Mouse (Mus musculus): Measurements from ENCODE around the gene AU022252. TPM values are rescaled to one million over a fixed set of nuclear protein-coding genes. Genes with fewer than 3 reads are reported as not detected.

The AU022252 gene
- 12.9 and 16.1 TPM in 2 replicates for polyA plus RNA-seq (2012; ENCODE audit: low replicate concordance)

GRCm38 (mm10) chr4:119232410-119233255 is at the start of gene AU022252, which contains the start of gene P3h1:
AU022252 (minus strand) TSS chr4:119232712.
P3h1 (plus strand) TSS chr4:119232915.

GRCm38 (mm10) chr4:119255351-119255750 is 22.8 kb upstream of the AU022252 start, which contains the start of gene Cldn19:
Cldn19 (plus strand) TSS chr4:119255414.

GRCm38 (mm10) chr4:119218169-119218568 is 14.3 kb downstream of the AU022252 start, which contains the start of gene Tmem269:
Tmem269 (minus strand) TSS chr4:119218217.

DNA sequence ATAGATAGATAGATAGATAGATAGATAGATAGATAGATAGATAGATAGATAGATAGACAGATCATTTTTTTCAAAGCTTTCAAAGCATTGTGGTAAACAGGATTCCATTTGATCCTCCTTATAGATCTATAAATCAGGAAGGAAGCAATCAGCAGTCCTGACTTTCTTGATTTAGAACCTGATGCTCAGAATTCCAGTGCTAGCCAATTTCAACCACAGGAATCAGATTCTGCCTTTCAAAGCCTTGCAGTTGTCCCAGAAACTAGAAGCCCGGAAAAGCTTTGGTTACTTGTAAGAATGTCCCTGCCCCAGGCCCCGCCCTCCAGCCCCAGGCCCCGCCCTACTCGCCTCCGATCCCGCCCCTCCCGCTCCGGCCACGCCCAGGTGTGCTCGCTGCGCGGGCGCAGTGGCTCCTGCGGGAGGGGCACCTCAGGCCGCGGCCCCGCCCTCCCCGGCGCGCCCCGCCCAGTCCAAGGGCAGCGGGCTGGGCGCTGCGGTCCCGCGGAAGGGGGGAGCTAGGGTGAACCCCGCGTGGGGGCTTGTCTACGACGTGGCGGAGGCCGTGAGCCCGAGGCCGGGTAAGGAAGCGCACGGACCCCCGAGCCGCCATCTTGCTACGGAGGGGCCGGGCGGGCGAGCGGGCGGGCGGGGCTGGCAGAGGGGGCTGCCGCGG is 37.5 kb downstream of the AU022252 start, which contains the start of gene Svbp:
Svbp (plus strand) TSS at position 398 of the 673 bp plus-strand sequence.

DNA sequence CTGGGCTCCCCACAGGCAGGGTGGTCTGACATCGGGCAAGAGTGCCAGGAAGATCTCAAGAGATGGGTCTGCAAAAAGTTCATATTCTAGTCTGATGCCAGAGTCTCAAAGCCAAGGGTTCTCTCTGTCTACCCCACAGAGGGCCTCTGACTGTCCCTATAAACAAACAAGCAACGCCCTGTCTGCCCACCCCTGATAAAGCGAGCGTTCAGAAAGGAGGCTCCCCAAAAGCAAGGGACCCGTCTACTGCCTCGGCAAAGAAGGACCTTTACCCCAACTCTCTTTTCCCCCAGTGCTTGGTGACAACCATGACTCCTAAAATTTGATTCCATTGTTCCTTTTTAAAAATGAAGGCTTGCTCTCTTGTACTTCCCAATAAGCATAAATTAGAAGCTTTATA is 42.6 kb downstream of the AU022252 start, which contains the start of gene Ermap:
Ermap (minus strand) TSS at position 148 of the 400 bp plus-strand sequence.

DNA sequence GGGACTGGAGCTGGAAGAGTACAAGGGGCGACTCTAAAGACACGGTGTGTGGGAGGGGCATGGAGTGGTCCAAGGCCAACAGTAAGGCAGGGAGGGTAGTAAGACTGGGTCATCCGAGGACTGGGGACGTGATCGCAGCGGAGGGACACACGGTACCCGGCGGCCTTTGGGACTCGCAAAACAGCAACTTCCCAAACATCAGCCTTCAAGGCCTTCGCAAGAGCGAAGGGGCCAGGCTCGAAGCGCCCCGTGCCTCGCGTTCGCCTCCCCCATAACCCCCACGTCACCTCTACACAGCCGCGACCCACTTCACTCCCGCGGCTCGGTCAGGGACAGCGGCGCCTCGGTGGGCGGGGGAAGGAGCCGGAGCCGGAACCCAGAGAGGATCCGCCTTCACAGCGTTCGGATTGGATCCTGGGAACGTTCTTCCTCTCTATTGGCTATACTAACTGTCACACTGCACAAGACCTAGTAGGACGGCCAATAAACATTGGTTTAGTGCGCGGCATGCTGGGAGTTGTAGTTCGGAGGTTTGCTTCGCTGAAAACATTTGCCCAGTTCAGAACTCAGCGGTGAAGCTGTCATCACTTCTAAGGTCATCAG is 58.6 kb downstream of the AU022252 start, which contains the start of gene Zfp691:
Zfp691 (minus strand) TSS at position 345 of the 603 bp plus-strand sequence.

Other genes starting within 250 kb of the AU022252 start
- gene Slc2a1, start 124.0 kb downstream of the AU022252 start, polyA plus RNA-seq (2012; ENCODE audit: low replicate concordance) = 6.2 and 10.4 TPM in 2 replicates
- gene Zfp691, start 58.5 kb downstream of the AU022252 start, polyA plus RNA-seq (2012; ENCODE audit: low replicate concordance) = 10.1 and 18.0 TPM in 2 replicates
- 72.8 and 213 TPM in 2 replicates for gene Ermap, start 42.7 kb downstream of the AU022252 start, polyA plus RNA-seq (2012; ENCODE audit: low replicate concordance)
- gene Svbp, start 37.4 kb downstream of the AU022252 start, polyA plus RNA-seq (2012; ENCODE audit: low replicate concordance) = 77.9 and 129 TPM in 2 replicates
- not detected in 2 replicates for gene Tmem269, start 14.5 kb downstream of the AU022252 start, polyA plus RNA-seq (2012; ENCODE audit: low replicate concordance)
- 11.6 and 13.2 TPM in 2 replicates for gene P3h1, start 203 bp upstream of the AU022252 start, polyA plus RNA-seq (2012; ENCODE audit: low replicate concordance)
- not detected in 2 replicates for gene Cldn19, start 22.7 kb upstream of the AU022252 start, polyA plus RNA-seq (2012; ENCODE audit: low replicate concordance)
- 2,013 and 2,112 TPM in 2 replicates for gene Ybx1, start 61.9 kb upstream of the AU022252 start, polyA plus RNA-seq (2012; ENCODE audit: low replicate concordance)
- gene Ppih, start 87.8 kb upstream of the AU022252 start, polyA plus RNA-seq (2012; ENCODE audit: low replicate concordance) = 0.88 and 2.1 TPM in 2 replicates
- not detected in 2 replicates for gene Ccdc30, start 182.8 kb upstream of the AU022252 start, polyA plus RNA-seq (2012; ENCODE audit: low replicate concordance)
- 8.1 and 11.0 TPM in 2 replicates for gene Ppcs, start 189.7 kb upstream of the AU022252 start, polyA plus RNA-seq (2012; ENCODE audit: low replicate concordance)
- gene Zmynd12, start 190.1 kb upstream of the AU022252 start, polyA plus RNA-seq (2012; ENCODE audit: low replicate concordance) = not detected in 2 replicates